Mouse (Mus musculus): ENCODE data around the gene Mymk. TPM values are rescaled to one million over a fixed set of nuclear protein-coding genes. Genes with fewer than 3 reads are reported as not detected.

The Mymk gene
- polyA plus RNA-seq, 1 experiment from 2014 or later: 0.17 TPM

GRCm38 (mm10) chr2:27083761-27084475 lies 11.9 kb upstream of the Mymk start:
- H3K4me2 ChIP-seq: no peak overlapping the region
- no peak for ATAC-seq (ENCODE audit: insufficient read depth)
- no peak for TF ChIP-seq CTCF (IDR thresholded peaks at IDR 0.05; ENCODE audit: low read depth)
- no peak overlapping the region for H3K27ac ChIP-seq (ENCODE audit: low read depth)
- H3K36me3 ChIP-seq (ENCODE audit: insufficient read depth): no peaks in the 10 kb centered on the region
- no peak overlapping the region for H3K9ac ChIP-seq
- peak; percentile 19 for DNase-seq
- no peak overlapping the region for H3K4me3 ChIP-seq (ENCODE audit: low read depth, low read length)
- WGBS: 55% methylated on average over 12 of the region's 12 CpGs
- no peaks in the 10 kb centered on the region for H3K27me3 ChIP-seq (ENCODE audit: insufficient read depth, low read length)
- no peaks in the 10 kb centered on the region for H3K9me3 ChIP-seq (ENCODE audit: low read depth, low read length)
- H3K4me1 ChIP-seq (ENCODE audit: insufficient read depth): peaks cover 45% of the 10 kb centered on the region

GRCm38 (mm10) chr2:27079649-27080048 lies 7.7 kb upstream of the Mymk start:
- Histone ChIP-seq H3K4me1 (ENCODE audit: insufficient read depth) (peaks cover 26% of the 10 kb centered on the region), H3K9me3 (ENCODE audit: low read depth, low read length) (no peaks in the 10 kb centered on the region), H3K9ac (no peak overlapping the region; the same call in 1 of the 2 replicates), H3K4me2 (peak overlapping the region; percentile 49), H3K27ac (ENCODE audit: low read depth) (peak overlapping the region; percentile 51), H3K27me3 (ENCODE audit: insufficient read depth, low read length) (peaks cover 6% of the 10 kb centered on the region; the same call in 1 of the 2 replicates), H3K36me3 (ENCODE audit: insufficient read depth) (no peaks in the 10 kb centered on the region), H3K4me3 (ENCODE audit: low read depth, low read length) (peak overlapping the region; percentile 22)
- TF ChIP-seq CTCF (IDR thresholded peaks at IDR 0.05; ENCODE audit: low read depth): no peak
- DNase-seq (peak; percentile 73), ATAC-seq (ENCODE audit: insufficient read depth) (no peak)
- 56% methylated on average over 2 of the region's 2 CpGs for WGBS

GRCm38 (mm10) chr2:27079152-27079584 lies 7.2 kb upstream of the Mymk start, which contains the start of gene Adamtsl2:
Adamtsl2 (plus strand) TSS chr2:27079379.
- Histone ChIP-seq H3K9me3 (ENCODE audit: low read depth, low read length) (no peaks in the 10 kb centered on the region), H3K4me3 (ENCODE audit: low read depth, low read length) (peak within 1 kb of the TSS; percentile 22), H3K9ac (no peak within 1 kb of the TSS; the same call in 1 of the 2 replicates), H3K27ac (ENCODE audit: low read depth) (peak within 1 kb of the TSS; percentile 51), H3K27me3 (ENCODE audit: insufficient read depth, low read length) (peaks cover 6% of the 10 kb centered on the region; the same call in 1 of the 2 replicates), H3K4me2 (peak within 1 kb of the TSS; percentile 49), H3K4me1 (ENCODE audit: insufficient read depth) (peaks cover 21% of the 10 kb centered on the region), H3K36me3 (ENCODE audit: insufficient read depth) (no peaks in the 10 kb centered on the region)
- ATAC-seq (ENCODE audit: insufficient read depth): peak; percentile 89
- DNase-seq: peak; percentile 95
- TF ChIP-seq CTCF (IDR thresholded peaks at IDR 0.05; ENCODE audit: low read depth): peak; percentile 34; the same call in 1 of the 2 replicates
- 0% methylated on average over 10 of the region's 10 CpGs for WGBS

- no peak for TF ChIP-seq CTCF (IDR thresholded peaks at IDR 0.05; ENCODE audit: low read depth)
- Histone ChIP-seq H3K4me2 (no peak overlapping the region; the same call in 1 of the 2 replicates), H3K36me3 (ENCODE audit: insufficient read depth) (no peaks in the 10 kb centered on the region), H3K27me3 (ENCODE audit: insufficient read depth, low read length) (peaks cover 6% of the 10 kb centered on the region; the same call in 1 of the 2 replicates), H3K4me1 (ENCODE audit: insufficient read depth) (peaks cover 20% of the 10 kb centered on the region), H3K27ac (ENCODE audit: low read depth) (0 out of 2 replicates have a peak overlapping the region, but pooled peaks have one; percentile 15), H3K4me3 (ENCODE audit: low read depth, low read length) (no peak overlapping the region), H3K9ac (no peak overlapping the region), H3K9me3 (ENCODE audit: low read depth, low read length) (no peaks in the 10 kb centered on the region)
- DNase-seq (peak; percentile 13), ATAC-seq (ENCODE audit: insufficient read depth) (no peak)
- WGBS: 44% methylated on average over 2 of the region's 2 CpGs
Observed at GRCm38 (mm10) chr2:27078312-27078711, 6.3 kb upstream of the Mymk start.

- Histone ChIP-seq H3K27ac (ENCODE audit: low read depth) (no peak overlapping the region), H3K9me3 (ENCODE audit: low read depth, low read length) (no peaks in the 10 kb centered on the region), H3K27me3 (ENCODE audit: insufficient read depth, low read length) (peaks cover 6% of the 10 kb centered on the region; the same call in 1 of the 2 replicates), H3K9ac (no peak overlapping the region), H3K36me3 (ENCODE audit: insufficient read depth) (no peaks in the 10 kb centered on the region), H3K4me1 (ENCODE audit: insufficient read depth) (peaks cover 20% of the 10 kb centered on the region), H3K4me2 (no peak overlapping the region), H3K4me3 (ENCODE audit: low read depth, low read length) (no peak overlapping the region)
- DNase-seq (peak; percentile 30), ATAC-seq (ENCODE audit: insufficient read depth) (no peak)
- WGBS: 61% methylated on average over 10 of the region's 10 CpGs
- peak; percentile 41; the same call in 1 of the 2 replicates for TF ChIP-seq CTCF (IDR thresholded peaks at IDR 0.05; ENCODE audit: low read depth)
Observed at GRCm38 (mm10) chr2:27077655-27078244, 5.8 kb upstream of the Mymk start.

- H3K27ac ChIP-seq (ENCODE audit: low read depth): no peak overlapping the region
- ATAC-seq (ENCODE audit: insufficient read depth) (no peak), DNase-seq (peak; percentile 71)
- WGBS: 61% methylated on average over 3 of the region's 3 CpGs
- H3K27me3 ChIP-seq (ENCODE audit: insufficient read depth, low read length): peaks cover 6% of the 10 kb centered on the region; the same call in 1 of the 2 replicates
- H3K4me3 ChIP-seq (ENCODE audit: low read depth, low read length): no peak overlapping the region
- H3K4me1 ChIP-seq (ENCODE audit: insufficient read depth): peaks cover 23% of the 10 kb centered on the region
- no peak overlapping the region for H3K9ac ChIP-seq
- no peak overlapping the region for H3K4me2 ChIP-seq
- peak; percentile 77 for TF ChIP-seq CTCF (IDR thresholded peaks at IDR 0.05; ENCODE audit: low read depth)
- no peaks in the 10 kb centered on the region for H3K36me3 ChIP-seq (ENCODE audit: insufficient read depth)
- no peaks in the 10 kb centered on the region for H3K9me3 ChIP-seq (ENCODE audit: low read depth, low read length)
Observed at GRCm38 (mm10) chr2:27075485-27075884, 3.5 kb upstream of the Mymk start.

GRCm38 (mm10) chr2:27074804-27075203 lies 2.8 kb upstream of the Mymk start:
- 72% methylated on average over 4 of the region's 4 CpGs for WGBS
- ATAC-seq (ENCODE audit: insufficient read depth) (no peak), DNase-seq (peak; percentile 38)
- no peak for TF ChIP-seq CTCF (IDR thresholded peaks at IDR 0.05; ENCODE audit: low read depth)
- Histone ChIP-seq H3K4me1 (ENCODE audit: insufficient read depth) (peaks cover 23% of the 10 kb centered on the region), H3K9ac (no peak overlapping the region), H3K4me2 (no peak overlapping the region), H3K9me3 (ENCODE audit: low read depth, low read length) (no peaks in the 10 kb centered on the region), H3K27me3 (ENCODE audit: insufficient read depth, low read length) (peaks cover 6% of the 10 kb centered on the region; the same call in 1 of the 2 replicates), H3K4me3 (ENCODE audit: low read depth, low read length) (no peak overlapping the region), H3K36me3 (ENCODE audit: insufficient read depth) (no peaks in the 10 kb centered on the region), H3K27ac (ENCODE audit: low read depth) (no peak overlapping the region)

All from lung, embryonic 14.5 days (tissue).